Mouse (Mus musculus) limb, embryonic 10.5 days (tissue): ENCODE data around the gene Foxn2. TPM values are rescaled to one million over a fixed set of nuclear protein-coding genes. Genes with fewer than 3 reads are reported as not detected.

ENCODE experiments used
- DNase-seq: peaks from one replicate; pipeline ENCODE4 v3.0.0-alpha.2; 2017; ENCODE audit warnings: low spot score
- H3K27ac ChIP-seq: fragments of 300-500 bp; sonication (generic); 2 replicates; pipeline ENCODE4 v1.5.1; 2016; ENCODE audit warnings: mild to moderate bottlenecking
- H3K27me3 ChIP-seq: fragments of 300-500 bp; sonication (generic); 2 replicates; pipeline ENCODE4 v1.6.1; 2016; ENCODE audit warnings: low read depth, mild to moderate bottlenecking; ENCODE audit not compliant: poor library complexity, severe bottlenecking
- H3K36me3 ChIP-seq: fragments of 300-500 bp; sonication (generic); 2 replicates; pipeline ENCODE4 v1.6.1; 2016; ENCODE audit warnings: mild to moderate bottlenecking, moderate library complexity
- H3K4me1 ChIP-seq: fragments of 300-500 bp; sonication (generic); 2 replicates; pipeline ENCODE4 v1.6.1; 2016
- H3K4me3 ChIP-seq: fragments of 300-500 bp; sonication (generic); 2 replicates; pipeline ENCODE4 v1.5.1; 2016; ENCODE audit warnings: mild to moderate bottlenecking, moderate library complexity
- H3K9me3 ChIP-seq: fragments of 300-500 bp; sonication (generic); replicated peaks from 2 replicates; pipeline ENCODE4 v1.6.1; 2016; ENCODE audit warnings: mild to moderate bottlenecking
- WGBS: fragments of 180-500 bp; shearing (Covaris S2); methylation state at CpG from one replicate; pipeline ENCODE4 v1.1.7; 2016; 5-methylcytosine and 5-hydroxymethylcytosine counted together
- polyA plus RNA-seq: library from polyadenylated mRNA; unstranded; fragments of >200 nt; fragmentation: Nextera tagmentation; extraction: Ambion mirVana; gene quantifications from 2 replicates; pipeline ENCODE4 v1.2.1, GENCODE M21; 2016

Gene Foxn2
- polyA plus RNA-seq, 1 experiment from 2014 or later: 14.3 TPM

DNA sequence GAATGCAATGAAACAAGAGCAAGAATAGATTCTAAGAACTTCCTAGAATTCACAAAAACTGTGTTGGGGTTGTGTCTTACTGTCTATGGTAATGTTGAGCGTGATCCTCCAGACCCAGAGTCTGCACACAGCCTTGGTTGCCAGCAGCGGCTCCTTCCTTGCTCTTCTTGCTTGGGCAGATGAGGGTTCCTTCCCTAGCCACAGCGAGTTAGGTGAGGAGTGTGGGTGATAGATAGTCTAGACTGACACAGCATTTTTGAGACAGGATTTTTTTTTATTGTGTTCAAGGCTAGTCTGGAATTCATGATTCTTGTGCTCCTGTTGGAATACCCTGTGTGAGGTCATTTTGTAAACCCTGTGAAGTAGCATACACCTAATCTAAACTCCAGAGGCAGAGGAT is 41.1 kb downstream of the Foxn2 start:
- no peak overlapping the region for H3K4me3 ChIP-seq
- no peak for DNase-seq
- H3K36me3 ChIP-seq: peaks cover 20% of the 10 kb centered on the region
- no peak overlapping the region for H3K27ac ChIP-seq
- no peaks in the 10 kb centered on the region for H3K27me3 ChIP-seq
- no peaks in the 10 kb centered on the region for H3K4me1 ChIP-seq
- 96% methylated on average over 3 of the region's 3 CpGs for WGBS
- H3K9me3 ChIP-seq: no peaks in the 10 kb centered on the region

- H3K4me3 ChIP-seq: no peak overlapping the region
- no peaks in the 10 kb centered on the region for H3K9me3 ChIP-seq
- H3K27ac ChIP-seq: no peak overlapping the region
- H3K4me1 ChIP-seq: no peaks in the 10 kb centered on the region
- H3K36me3 ChIP-seq: peaks cover 22% of the 10 kb centered on the region
- DNase-seq: no peak
- no peaks in the 10 kb centered on the region for H3K27me3 ChIP-seq
- WGBS: 96% methylated on average over 11 of the region's 11 CpGs
These were observed 44.0 kb downstream of the Foxn2 start for GRCm38 (mm10) chr17:88484539-88484938.

GRCm38 (mm10) chr17:88484951-88485350 is 44.4 kb downstream of the Foxn2 start:
- WGBS: 91% methylated on average over 1 of the region's 1 CpGs
- Histone ChIP-seq H3K27me3 (no peaks in the 10 kb centered on the region), H3K27ac (no peak overlapping the region), H3K9me3 (no peaks in the 10 kb centered on the region), H3K4me1 (no peaks in the 10 kb centered on the region), H3K4me3 (no peak overlapping the region), H3K36me3 (peaks cover 22% of the 10 kb centered on the region)
- DNase-seq: peak; percentile 15

- no peaks in the 10 kb centered on the region for H3K27me3 ChIP-seq
- H3K4me1 ChIP-seq: no peaks in the 10 kb centered on the region
- no peaks in the 10 kb centered on the region for H3K9me3 ChIP-seq
- peaks cover 54% of the 10 kb centered on the region for H3K36me3 ChIP-seq
- 95% methylated on average over 10 of the region's 10 CpGs for WGBS
- no peak overlapping the region for H3K27ac ChIP-seq
- no peak overlapping the region for H3K4me3 ChIP-seq
- peak; percentile 10 for DNase-seq
These were observed 50.0 kb downstream of the Foxn2 start for GRCm38 (mm10) chr17:88490546-88490945.

DNA sequence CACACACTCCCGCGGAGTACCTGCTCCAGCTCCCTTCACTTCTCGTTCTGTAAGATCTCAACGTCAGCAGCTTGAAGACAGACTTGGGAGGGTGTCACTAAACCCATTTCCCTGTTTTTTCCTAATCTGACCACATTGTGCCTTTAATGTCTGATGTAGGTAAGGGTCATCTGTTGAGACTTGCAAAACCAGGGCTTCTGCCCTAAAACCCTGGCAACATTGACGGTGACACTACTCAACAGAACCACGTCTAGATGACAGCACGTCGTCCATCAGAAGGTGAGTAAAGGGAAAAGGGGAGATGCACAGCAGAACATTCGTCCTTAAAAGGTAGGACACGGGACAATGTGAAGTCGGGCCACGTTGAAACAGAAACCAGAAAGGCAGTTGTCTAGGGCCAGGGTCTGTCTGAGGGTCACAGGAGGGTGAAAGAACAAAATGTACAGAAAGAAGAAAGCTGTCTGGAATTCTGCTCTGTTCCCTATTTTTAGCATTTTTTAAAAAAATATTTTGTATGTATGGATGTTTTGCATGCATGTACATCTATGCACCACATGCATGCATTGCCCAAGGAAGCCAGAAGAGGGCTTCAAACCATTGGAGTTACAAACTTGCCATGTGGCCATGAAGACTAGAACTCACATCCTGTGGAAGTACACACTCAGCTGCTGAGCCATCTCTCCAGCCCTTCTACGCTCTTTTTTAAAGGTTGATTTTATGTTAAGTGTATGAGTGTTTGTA is 51.0 kb downstream of the Foxn2 start:
- 95% methylated on average over 13 of the region's 13 CpGs for WGBS
- peak; percentile 23 for DNase-seq
- Histone ChIP-seq H3K9me3 (no peaks in the 10 kb centered on the region), H3K4me1 (no peaks in the 10 kb centered on the region), H3K27me3 (no peaks in the 10 kb centered on the region), H3K36me3 (peaks cover 47% of the 10 kb centered on the region), H3K27ac (no peak overlapping the region), H3K4me3 (no peak overlapping the region)

DNA sequence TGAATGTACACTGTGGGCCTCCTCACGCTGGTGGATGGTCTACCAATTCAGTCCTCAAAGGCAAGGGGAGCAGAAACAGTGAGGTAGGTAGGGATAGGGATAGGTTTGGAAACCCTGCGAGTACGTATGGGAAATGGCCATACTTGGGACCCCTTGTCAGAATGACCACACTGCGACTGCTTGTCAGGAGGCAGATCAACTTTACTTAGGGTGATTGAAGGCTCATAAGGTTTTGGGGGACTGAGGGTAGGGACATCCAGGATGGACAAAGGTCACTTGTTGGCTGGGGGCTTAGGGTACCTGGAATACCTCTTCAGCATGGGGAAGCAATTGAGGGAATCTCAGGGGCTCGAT is 51.6 kb downstream of the Foxn2 start:
- Histone ChIP-seq H3K27me3 (no peaks in the 10 kb centered on the region), H3K36me3 (peaks cover 42% of the 10 kb centered on the region), H3K4me1 (no peaks in the 10 kb centered on the region), H3K9me3 (no peaks in the 10 kb centered on the region), H3K4me3 (no peak overlapping the region), H3K27ac (no peak overlapping the region)
- no peak for DNase-seq
- WGBS: 91% methylated on average over 5 of the region's 5 CpGs

GRCm38 (mm10) chr17:88493551-88493950 is 53.0 kb downstream of the Foxn2 start:
- no peak overlapping the region for H3K4me3 ChIP-seq

GRCm38 (mm10) chr17:88494121-88494771 is 53.7 kb downstream of the Foxn2 start:
- peak; percentile 29 for DNase-seq
- no peak overlapping the region for H3K27ac ChIP-seq
- H3K36me3 ChIP-seq: peaks cover 36% of the 10 kb centered on the region
- no peaks in the 10 kb centered on the region for H3K9me3 ChIP-seq
- H3K4me3 ChIP-seq: no peak overlapping the region
- H3K27me3 ChIP-seq: no peaks in the 10 kb centered on the region
- 81% methylated on average over 14 of the region's 14 CpGs for WGBS
- no peaks in the 10 kb centered on the region for H3K4me1 ChIP-seq

More at GRCm38 (mm10) chr17:88493551-88493950, 53.0 kb downstream of the Foxn2 start:
- H3K27me3 ChIP-seq: no peaks in the 10 kb centered on the region
- DNase-seq: peak; percentile 3
- H3K27ac ChIP-seq: no peak overlapping the region
- H3K9me3 ChIP-seq: no peaks in the 10 kb centered on the region
- peaks cover 36% of the 10 kb centered on the region for H3K36me3 ChIP-seq
- no peaks in the 10 kb centered on the region for H3K4me1 ChIP-seq
- WGBS: 92% methylated on average over 9 of the region's 9 CpGs

DNA sequence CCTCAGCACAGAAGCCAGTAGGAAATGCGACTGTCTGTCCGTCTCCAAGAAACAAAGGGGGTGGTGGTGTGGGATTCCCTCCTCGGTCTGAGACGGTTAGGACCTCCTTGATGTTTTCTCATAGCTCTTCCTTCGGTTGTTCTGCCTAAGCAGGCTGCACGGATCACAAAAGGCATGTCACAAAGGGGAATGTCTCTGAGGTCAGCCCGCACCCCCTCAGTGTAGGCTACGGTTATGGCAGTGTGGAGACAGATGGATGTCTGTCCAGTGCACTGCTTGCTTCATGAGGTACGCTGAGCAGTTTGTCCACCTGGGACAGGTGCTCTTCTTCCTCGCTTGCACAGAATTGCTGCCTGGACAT is 54.2 kb downstream of the Foxn2 start:
- DNase-seq: peak; percentile 20
- no peaks in the 10 kb centered on the region for H3K27me3 ChIP-seq
- H3K9me3 ChIP-seq: no peaks in the 10 kb centered on the region
- WGBS: 91% methylated on average over 10 of the region's 10 CpGs
- peaks cover 37% of the 10 kb centered on the region for H3K36me3 ChIP-seq
- no peaks in the 10 kb centered on the region for H3K4me1 ChIP-seq
- no peak overlapping the region for H3K4me3 ChIP-seq
- no peak overlapping the region for H3K27ac ChIP-seq

- Histone ChIP-seq H3K27ac (no peak overlapping the region), H3K4me1 (no peaks in the 10 kb centered on the region), H3K36me3 (peaks cover 13% of the 10 kb centered on the region), H3K9me3 (no peaks in the 10 kb centered on the region), H3K4me3 (no peak overlapping the region), H3K27me3 (no peaks in the 10 kb centered on the region)
- DNase-seq: no peak
- WGBS: 87% methylated on average over 5 of the region's 5 CpGs
These were observed 57.7 kb downstream of the Foxn2 start for GRCm38 (mm10) chr17:88498090-88498682.

GRCm38 (mm10) chr17:88504056-88504455 is 63.5 kb downstream of the Foxn2 start:
- DNase-seq: peak; percentile 26
- WGBS: 91% methylated on average over 13 of the region's 13 CpGs
- no peak overlapping the region for H3K4me3 ChIP-seq

DNA sequence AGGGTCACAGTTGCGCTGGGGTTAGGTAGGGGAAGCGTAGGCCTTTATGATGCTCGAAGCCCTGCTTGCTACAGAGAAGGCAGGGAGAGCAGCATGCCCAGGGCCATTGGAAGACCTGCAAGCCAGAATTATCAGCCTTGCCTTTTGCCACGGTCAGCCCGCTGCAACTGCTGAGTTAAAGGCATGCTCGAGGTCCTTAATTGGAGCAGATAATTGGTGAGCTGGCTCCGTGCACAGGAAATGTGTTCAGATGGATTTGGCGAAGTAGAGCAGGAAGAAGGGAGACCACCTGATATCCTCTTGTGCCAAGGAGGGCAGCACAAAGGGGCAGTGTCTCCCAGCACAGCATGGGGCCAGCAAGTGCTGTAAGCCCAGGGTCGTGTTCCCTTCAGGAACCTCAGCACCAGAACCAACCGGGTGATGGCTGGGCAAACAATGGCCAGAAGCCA is 64.8 kb downstream of the Foxn2 start:
- Histone ChIP-seq H3K9me3 (no peaks in the 10 kb centered on the region), H3K27ac (peak overlapping the region; percentile 42; the same call in 1 of the 2 replicates), H3K4me3 (no peak overlapping the region), H3K27me3 (no peaks in the 10 kb centered on the region), H3K36me3 (no peaks in the 10 kb centered on the region), H3K4me1 (peaks cover 21% of the 10 kb centered on the region)
- peak; percentile 30 for DNase-seq
- 53% methylated on average over 10 of the region's 10 CpGs for WGBS

More at GRCm38 (mm10) chr17:88504056-88504455, 63.5 kb downstream of the Foxn2 start:
- Histone ChIP-seq H3K27me3 (no peaks in the 10 kb centered on the region), H3K4me1 (peaks cover 18% of the 10 kb centered on the region), H3K36me3 (peaks cover 5% of the 10 kb centered on the region; the same call in 1 of the 2 replicates), H3K9me3 (no peaks in the 10 kb centered on the region), H3K27ac (no peak overlapping the region)

GRCm38 (mm10) chr17:88505941-88506340 is 65.4 kb downstream of the Foxn2 start:
- H3K4me3 ChIP-seq: no peak overlapping the region
- no peaks in the 10 kb centered on the region for H3K9me3 ChIP-seq
- H3K36me3 ChIP-seq: no peaks in the 10 kb centered on the region
- peaks cover 25% of the 10 kb centered on the region for H3K4me1 ChIP-seq
- DNase-seq: peak; percentile 27
- H3K27ac ChIP-seq: peak overlapping the region; percentile 42; the same call in 1 of the 2 replicates
- H3K27me3 ChIP-seq: no peaks in the 10 kb centered on the region
- 92% methylated on average over 15 of the region's 15 CpGs for WGBS
